ENCODE assay signal across 22 mouse cellular contexts in genomic region chr13:40712526-40712832, GRCm38 (mm10). TPM values are rescaled to one million over a fixed set of nuclear protein-coding genes. Genes with fewer than 3 reads are reported as not detected.
DNase-seq lines count a peak whose midpoint lies in the region; ATAC-seq lines count a peak whose summit lies in the region.
"Had no signal": no experiment of that assay in that cellular context is flagged by ENCODE, and none has a peak within 500 bp of the region (broad histone marks: within the 10 kb centered on the region; RNA-seq: fewer than 3 reads in every experiment).

No protein-coding gene starts in this region.

- no peak overlapping the region for H3K27ac ChIP-seq in embryonic facial prominence, embryonic 11.5 days (replicated peaks; ENCODE audit: low read depth, low read length)
- no peak overlapping the region for H3K27ac ChIP-seq in embryonic facial prominence, embryonic 10.5 days (replicated peaks)
- H3K27ac ChIP-seq in forebrain, embryonic 16.5 days (ENCODE audit: low read length): no peak overlapping the region
- no peak overlapping the region for H3K27ac ChIP-seq in forebrain, embryonic 12.5 days
- no peak overlapping the region for H3K27ac ChIP-seq in limb, embryonic 11.5 days (replicated peaks; ENCODE audit: low read depth, low read length)
- H3K27ac ChIP-seq in limb, embryonic 10.5 days: no peak overlapping the region
- H3K27ac ChIP-seq: embryonic facial prominence, embryonic 15.5 days; heart, embryonic 13.5 days; hindbrain, embryonic 15.5 days had no signal

- H3K4me1 ChIP-seq in embryonic facial prominence, embryonic 11.5 days (ENCODE audit: control insufficient read depth, insufficient read depth, low read length): peaks cover 3% of the 10 kb centered on the region; the same call in 1 of the 2 replicates
- H3K4me1 ChIP-seq in embryonic facial prominence, embryonic 10.5 days: peaks cover 71% of the 10 kb centered on the region
- H3K4me1 ChIP-seq in forebrain, embryonic 16.5 days (replicated peaks; ENCODE audit: control insufficient read depth, insufficient read depth, low read length): peaks cover 8% of the 10 kb centered on the region
- peaks cover 16% of the 10 kb centered on the region for H3K4me1 ChIP-seq in forebrain, embryonic 12.5 days
- peaks cover 15% of the 10 kb centered on the region for H3K4me1 ChIP-seq in limb, embryonic 11.5 days (ENCODE audit: control insufficient read depth, insufficient read depth, low read length)
- H3K4me1 ChIP-seq in limb, embryonic 10.5 days: peaks cover 51% of the 10 kb centered on the region

- H3K4me3 ChIP-seq in embryonic facial prominence, embryonic 11.5 days (ENCODE audit: low read depth, low read length): no peak overlapping the region
- H3K4me3 ChIP-seq in embryonic facial prominence, embryonic 10.5 days: no peak overlapping the region
- no peak overlapping the region for H3K4me3 ChIP-seq in forebrain, embryonic 16.5 days (replicated peaks; ENCODE audit: low read length)
- no peak overlapping the region for H3K4me3 ChIP-seq in forebrain, embryonic 12.5 days (replicated peaks)
- no peak overlapping the region for H3K4me3 ChIP-seq in limb, embryonic 11.5 days (ENCODE audit: low read depth, low read length)
- no peak overlapping the region for H3K4me3 ChIP-seq in limb, embryonic 10.5 days
- H3K4me3 ChIP-seq: embryonic facial prominence, embryonic 15.5 days; heart, embryonic 13.5 days; hindbrain, embryonic 15.5 days had no signal

- H3K4me2 ChIP-seq in embryonic facial prominence, embryonic 11.5 days (ENCODE audit: low read depth, low read length): no peak overlapping the region
- no peak overlapping the region for H3K4me2 ChIP-seq in forebrain, embryonic 16.5 days (ENCODE audit: low read length)
- no peak overlapping the region for H3K4me2 ChIP-seq in forebrain, embryonic 12.5 days
- no peak overlapping the region for H3K4me2 ChIP-seq in limb, embryonic 11.5 days (ENCODE audit: low read depth, severe bottlenecking)
- H3K4me2 ChIP-seq: embryonic facial prominence, embryonic 15.5 days; heart, embryonic 13.5 days; hindbrain, embryonic 15.5 days had no signal

- WGBS in embryonic facial prominence, embryonic 11.5 days: 6% methylated on average over 4 of the region's 4 CpGs
- 2% methylated on average over 4 of the region's 4 CpGs for WGBS in embryonic facial prominence, embryonic 10.5 days
- WGBS in forebrain, embryonic 16.5 days: under 1% methylated on average over 4 of the region's 4 CpGs
- WGBS in forebrain, embryonic 12.5 days: 0% methylated on average over 4 of the region's 4 CpGs
- 2% methylated on average over 4 of the region's 4 CpGs for WGBS in limb, embryonic 11.5 days
- 3% methylated on average over 4 of the region's 4 CpGs for WGBS in limb, embryonic 10.5 days

- H3K9me3 ChIP-seq in embryonic facial prominence, embryonic 11.5 days (replicated peaks; ENCODE audit: control insufficient read depth, low read length): no peaks in the 10 kb centered on the region
- H3K9me3 ChIP-seq in embryonic facial prominence, embryonic 10.5 days: no peaks in the 10 kb centered on the region
- H3K9me3 ChIP-seq in forebrain, embryonic 16.5 days (ENCODE audit: control insufficient read depth, low read length): no peaks in the 10 kb centered on the region
- H3K9me3 ChIP-seq in forebrain, embryonic 12.5 days: no peaks in the 10 kb centered on the region
- no peaks in the 10 kb centered on the region for H3K9me3 ChIP-seq in limb, embryonic 11.5 days (ENCODE audit: control insufficient read depth, low read length)
- no peaks in the 10 kb centered on the region for H3K9me3 ChIP-seq in limb, embryonic 10.5 days (replicated peaks)
- H3K9me3 ChIP-seq: embryonic facial prominence, embryonic 15.5 days; heart, embryonic 13.5 days; hindbrain, embryonic 15.5 days had no signal

- H3K9ac ChIP-seq in embryonic facial prominence, embryonic 11.5 days (replicated peaks; ENCODE audit: low read length): no peak overlapping the region
- no peak overlapping the region for H3K9ac ChIP-seq in forebrain, embryonic 16.5 days (replicated peaks; ENCODE audit: low read depth, low read length)
- H3K9ac ChIP-seq in forebrain, embryonic 12.5 days: no peak overlapping the region
- H3K9ac ChIP-seq in limb, embryonic 11.5 days (ENCODE audit: low read length): no peak overlapping the region
- H3K9ac ChIP-seq: embryonic facial prominence, embryonic 15.5 days; heart, embryonic 13.5 days; hindbrain, embryonic 15.5 days had no signal

- no peaks in the 10 kb centered on the region for H3K36me3 ChIP-seq in embryonic facial prominence, embryonic 11.5 days (replicated peaks; ENCODE audit: control insufficient read depth, insufficient read depth, low read depth, low read length)
- H3K36me3 ChIP-seq in embryonic facial prominence, embryonic 10.5 days (replicated peaks): peaks cover 5% of the 10 kb centered on the region
- H3K36me3 ChIP-seq in forebrain, embryonic 16.5 days (ENCODE audit: control insufficient read depth, insufficient read depth): no peaks in the 10 kb centered on the region
- no peaks in the 10 kb centered on the region for H3K36me3 ChIP-seq in forebrain, embryonic 12.5 days (replicated peaks)
- H3K36me3 ChIP-seq in limb, embryonic 11.5 days (ENCODE audit: control insufficient read depth, insufficient read depth, low read length): no peaks in the 10 kb centered on the region
- no peaks in the 10 kb centered on the region for H3K36me3 ChIP-seq in limb, embryonic 10.5 days
- H3K36me3 ChIP-seq: heart, embryonic 13.5 days; hindbrain, embryonic 15.5 days had no signal

- peaks cover 28% of the 10 kb centered on the region for H3K27me3 ChIP-seq in embryonic facial prominence, embryonic 11.5 days (ENCODE audit: control insufficient read depth, insufficient read depth, low read length)
- H3K27me3 ChIP-seq in embryonic facial prominence, embryonic 10.5 days (replicated peaks; ENCODE audit: low read depth, poor library complexity, severe bottlenecking): peaks cover 100% of the 10 kb centered on the region
- peaks cover 73% of the 10 kb centered on the region for H3K27me3 ChIP-seq in forebrain, embryonic 16.5 days (replicated peaks; ENCODE audit: control insufficient read depth, insufficient read depth, low read length)
- peaks cover 88% of the 10 kb centered on the region for H3K27me3 ChIP-seq in forebrain, embryonic 12.5 days
- H3K27me3 ChIP-seq in limb, embryonic 11.5 days (ENCODE audit: control insufficient read depth, insufficient read depth, low read length): peaks cover 44% of the 10 kb centered on the region
- peaks cover 94% of the 10 kb centered on the region for H3K27me3 ChIP-seq in limb, embryonic 10.5 days (ENCODE audit: low read depth, poor library complexity, severe bottlenecking)
- H3K27me3 ChIP-seq: CH12.LX had no signal

- DNase-seq in embryonic facial prominence, embryonic 11.5 days (ENCODE audit: low spot score): peak; percentile 52
- no peak for DNase-seq in embryonic facial prominence, embryonic 10.5 days (ENCODE audit: low spot score)
- peak; percentile 26 for DNase-seq in limb, embryonic 11.5 days (ENCODE audit: low spot score)
- no peak for DNase-seq in limb, embryonic 10.5 days (ENCODE audit: low spot score)
- DNase-seq in ES-CJ7 (ENCODE audit: low read depth, low spot score): peak; percentile 51
- DNase-seq: adrenal gland, adult 2 months; adrenal gland, postnatal 25 days; cerebellum, adult 18-20 months; cerebellum, adult 9-11 months; cerebellum, postnatal 36 days; gastrocnemius, postnatal 36 days; heart, postnatal 36 days; kidney, adult 11 months; kidney, adult 9 months had no signal

- no peak for ATAC-seq in embryonic facial prominence, embryonic 11.5 days (replicated peaks; ENCODE audit: insufficient number of reproducible peaks, low FRiP score, low TSS enrichment, low read depth)
- ATAC-seq in forebrain, embryonic 16.5 days: peak; percentile 27; the same call in 1 of the 2 replicates
- no peak for ATAC-seq in forebrain, embryonic 12.5 days (ENCODE audit: low FRiP score)
- no peak for ATAC-seq in limb, embryonic 11.5 days (ENCODE audit: insufficient number of reproducible peaks, low FRiP score, low TSS enrichment, low read depth)
- no peak for ATAC-seq in erythroblast, adult 5-6 weeks (replicated peaks; ENCODE audit: low FRiP score, poor library complexity, severe bottlenecking)

RNA-seq across cellular contexts. Expression of gene Tfap2a, which starts 25.7 kb away (rescaled TPM):
- polyA plus RNA-seq in embryonic facial prominence, embryonic 11.5 days (2014; fragmentation: Nextera tagmentation; extraction: Ambion mirVana): 7.7 and 8.4 TPM in 2 replicates
- 8.3 and 8.5 TPM in 2 replicates for polyA plus RNA-seq in embryonic facial prominence, embryonic 10.5 days (2016; fragmentation: Nextera tagmentation; extraction: Ambion mirVana)
- polyA plus RNA-seq in forebrain, embryonic 16.5 days (2015; fragmentation: Nextera tagmentation; extraction: Ambion mirVana): 0.41 and 0.55 TPM in 2 replicates
- 1.6 and 2.0 TPM in 2 replicates for polyA plus RNA-seq in forebrain, embryonic 12.5 days (2016; fragmentation: Nextera tagmentation; extraction: Ambion mirVana)
- polyA plus RNA-seq in limb, embryonic 11.5 days (2014; fragmentation: Nextera tagmentation; extraction: Ambion mirVana): 7.2 and 7.3 TPM in 2 replicates
- polyA plus RNA-seq in limb, embryonic 10.5 days (2016; fragmentation: Nextera tagmentation; extraction: Ambion mirVana): 6.7 and 6.9 TPM in 2 replicates
- total RNA-seq in erythroblast, adult 5-6 weeks (2015; ENCODE audit: low replicate concordance): not detected in 2 replicates
- total RNA-seq in erythroblast, adult 5-6 weeks (2017; ENCODE audit: low replicate concordance): not detected in 2 replicates
- total RNA-seq: CH12.LX; gastrocnemius, postnatal 36 days had no signal
- polyA plus RNA-seq: heart, postnatal 0 days had no signal

Comparison
In these comparisons a context has a peak if more than half of its experiments do, and no peak if none do; other contexts are left out.
1. DNase-seq: peak in embryonic facial prominence, embryonic 11.5 days (single experiment), limb, embryonic 11.5 days (single experiment) and ES-CJ7 (single experiment); none in embryonic facial prominence, embryonic 10.5 days (single experiment) and limb, embryonic 10.5 days (single experiment).